Comparison of ENCODE assay signal across 9 mouse cellular contexts in the genomic region with DNA sequence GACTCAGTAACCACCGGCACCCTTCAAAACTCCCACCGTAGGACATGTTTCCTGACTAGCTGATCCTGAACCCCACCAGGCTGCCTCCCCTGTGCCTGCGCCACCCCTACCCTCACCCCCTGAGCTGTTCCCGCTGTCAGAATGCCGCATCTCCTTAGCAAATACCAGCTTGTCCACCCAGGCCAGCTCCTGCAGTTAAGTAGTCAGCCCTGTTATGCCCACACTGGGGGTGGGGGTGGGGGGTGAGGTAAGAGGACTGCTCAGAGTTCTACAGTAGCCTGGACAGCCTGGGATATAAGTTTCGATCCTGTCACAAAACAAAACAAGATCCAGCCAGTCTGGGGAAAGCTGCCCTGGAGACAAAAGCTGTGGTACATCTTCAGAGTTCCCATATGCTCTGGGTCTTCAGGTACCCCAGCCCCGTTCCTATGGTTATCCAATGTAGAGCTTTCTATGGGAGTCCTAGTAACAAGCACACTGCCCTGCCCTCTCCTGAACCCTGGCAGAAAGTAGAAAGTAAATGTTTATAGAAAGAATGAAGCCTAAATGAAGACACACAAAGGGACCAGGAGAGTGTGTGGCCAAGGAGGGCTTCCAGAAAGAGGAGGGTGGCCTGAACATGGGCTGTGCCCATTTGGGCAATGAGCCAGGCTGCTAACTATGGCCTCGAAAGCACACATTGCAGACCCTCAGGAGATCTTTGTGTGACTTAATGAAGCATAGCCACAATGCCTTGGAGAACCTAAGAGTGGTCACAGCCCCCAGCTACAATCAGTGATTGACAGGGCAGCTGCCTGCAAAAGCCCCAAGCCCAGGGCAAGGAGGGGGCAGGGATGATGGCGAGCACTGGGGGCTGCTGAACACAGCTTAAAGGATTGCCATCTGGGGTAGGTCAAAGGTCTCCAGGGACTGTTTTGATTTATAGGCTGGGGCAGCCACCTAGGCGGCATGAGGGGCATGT. TPM values are rescaled to one million over a fixed set of nuclear protein-coding genes. Genes with fewer than 3 reads are reported as not detected.
DNase-seq lines count a peak whose midpoint lies in the region; ATAC-seq and TF ChIP-seq lines count a peak whose summit lies in the region.
"Had no signal": no experiment of that assay in that cellular context is flagged by ENCODE, and none has a peak within 500 bp of the region (broad histone marks: within the 10 kb centered on the region; RNA-seq: fewer than 3 reads in every experiment).

No protein-coding gene starts in this region.

- TF ChIP-seq POLR2A in kidney, adult 2 months (IDR thresholded peaks at IDR 0.05; ENCODE audit: low read depth, low read length): no peak

- no peak overlapping the region for H3K4me2 ChIP-seq in forebrain, embryonic 16.5 days (ENCODE audit: low read length)
- no peak overlapping the region for H3K4me2 ChIP-seq in limb, embryonic 13.5 days (replicated peaks)
- H3K4me2 ChIP-seq in stomach, embryonic 14.5 days (replicated peaks; ENCODE audit: low read depth, low read length): 0 out of 2 replicates have a peak overlapping the region, but pooled peaks have one; percentile 16
- H3K4me2 ChIP-seq in liver, embryonic 11.5 days: no peak overlapping the region

- no peaks in the 10 kb centered on the region for H3K9me3 ChIP-seq in forebrain, embryonic 16.5 days (ENCODE audit: control insufficient read depth, low read length)
- no peaks in the 10 kb centered on the region for H3K9me3 ChIP-seq in limb, embryonic 13.5 days
- H3K9me3 ChIP-seq in stomach, embryonic 14.5 days (ENCODE audit: control insufficient read depth, low read depth, low read length): no peaks in the 10 kb centered on the region
- H3K9me3 ChIP-seq in liver, embryonic 11.5 days (ENCODE audit: control insufficient read depth, low read length): no peaks in the 10 kb centered on the region

- 44% methylated on average over 10 of the region's 10 CpGs for WGBS in kidney, adult 2 months
- 17% methylated on average over 10 of the region's 10 CpGs for WGBS in forebrain, embryonic 16.5 days
- 28% methylated on average over 10 of the region's 10 CpGs for WGBS in limb, embryonic 13.5 days
- WGBS in stomach, embryonic 14.5 days: 23% methylated on average over 10 of the region's 10 CpGs
- 59% methylated on average over 10 of the region's 10 CpGs for WGBS in liver, embryonic 11.5 days

- H3K9ac ChIP-seq in forebrain, embryonic 16.5 days (replicated peaks; ENCODE audit: low read depth, low read length): no peak overlapping the region
- H3K9ac ChIP-seq in limb, embryonic 13.5 days: no peak overlapping the region
- H3K9ac ChIP-seq in stomach, embryonic 14.5 days (replicated peaks; ENCODE audit: low read depth, low read length): no peak overlapping the region
- no peak overlapping the region for H3K9ac ChIP-seq in liver, embryonic 11.5 days (ENCODE audit: low read depth, low read length)

- peaks cover 50% of the 10 kb centered on the region for H3K4me1 ChIP-seq in kidney, adult 2 months (ENCODE audit: control insufficient read depth, insufficient read depth, low read length)
- peaks cover 37% of the 10 kb centered on the region for H3K4me1 ChIP-seq in forebrain, embryonic 16.5 days (replicated peaks; ENCODE audit: control insufficient read depth, insufficient read depth, low read length)
- peaks cover 71% of the 10 kb centered on the region for H3K4me1 ChIP-seq in limb, embryonic 13.5 days
- peaks cover 43% of the 10 kb centered on the region for H3K4me1 ChIP-seq in stomach, embryonic 14.5 days (ENCODE audit: control insufficient read depth, insufficient read depth, low read length)
- H3K4me1 ChIP-seq in liver, embryonic 11.5 days (replicated peaks; ENCODE audit: control insufficient read depth, insufficient read depth, low read length): peaks cover 24% of the 10 kb centered on the region

- no peak for DNase-seq in kidney, adult 2 months
- no peak for DNase-seq in kidney, adult 9 months
- no peak for DNase-seq in right cerebral cortex, postnatal 14 days
- DNase-seq in right cerebral cortex, postnatal 10 days (ENCODE audit: low spot score in 2 of 2): no peak
- no peak for DNase-seq in liver, embryonic 11.5 days (ENCODE audit: low spot score)

- peak overlapping the region; percentile 61 for H3K27ac ChIP-seq in kidney, adult 2 months (ENCODE audit: insufficient read depth, low read depth, low read length)
- no peak overlapping the region for H3K27ac ChIP-seq in forebrain, embryonic 16.5 days (ENCODE audit: low read length)
- H3K27ac ChIP-seq in limb, embryonic 13.5 days: peak overlapping the region; percentile 10; the same call in 1 of the 2 replicates
- no peak overlapping the region for H3K27ac ChIP-seq in stomach, embryonic 14.5 days (ENCODE audit: low read length)
- no peak overlapping the region for H3K27ac ChIP-seq in liver, embryonic 11.5 days (ENCODE audit: low read depth, low read length)
- H3K27ac ChIP-seq: left cerebral cortex, adult 2 months had no signal

- no peak for TF ChIP-seq CTCF in kidney, adult 2 months (conservative IDR thresholded peaks at IDR 0.05; ENCODE audit: insufficient read depth, insufficient read length, low read depth, low read length)

- H3K4me3 ChIP-seq in kidney, adult 2 months (ENCODE audit: insufficient read depth, low read depth, low read length): no peak overlapping the region
- H3K4me3 ChIP-seq in forebrain, embryonic 16.5 days (replicated peaks; ENCODE audit: low read length): no peak overlapping the region
- H3K4me3 ChIP-seq in limb, embryonic 13.5 days: no peak overlapping the region
- H3K4me3 ChIP-seq in stomach, embryonic 14.5 days (ENCODE audit: low read depth, low read length): no peak overlapping the region
- no peak overlapping the region for H3K4me3 ChIP-seq in liver, embryonic 11.5 days (ENCODE audit: low read depth, low read length)
- H3K4me3 ChIP-seq: left cerebral cortex, adult 2 months had no signal

- H3K27me3 ChIP-seq in kidney, adult 2 months (replicated peaks; ENCODE audit: control insufficient read depth, insufficient read depth, low read length): no peaks in the 10 kb centered on the region
- no peaks in the 10 kb centered on the region for H3K27me3 ChIP-seq in forebrain, embryonic 16.5 days (replicated peaks; ENCODE audit: control insufficient read depth, insufficient read depth, low read length)
- no peaks in the 10 kb centered on the region; the same call in 1 of the 2 replicates for H3K27me3 ChIP-seq in limb, embryonic 13.5 days
- H3K27me3 ChIP-seq in stomach, embryonic 14.5 days (ENCODE audit: control insufficient read depth, insufficient read depth, low read length): no peaks in the 10 kb centered on the region
- no peaks in the 10 kb centered on the region for H3K27me3 ChIP-seq in liver, embryonic 11.5 days (replicated peaks; ENCODE audit: control insufficient read depth, insufficient read depth, low read length)

- peak; percentile 79 for ATAC-seq in forebrain, embryonic 16.5 days
- peak; percentile 62 for ATAC-seq in limb, embryonic 13.5 days (ENCODE audit: low FRiP score, low read depth)
- ATAC-seq in stomach, embryonic 14.5 days (ENCODE audit: insufficient number of reproducible peaks, insufficient read depth, low FRiP score, low read depth): 0 out of 2 replicates have a peak, but pooled peaks have one; percentile 28
- ATAC-seq in liver, embryonic 11.5 days (replicated peaks; ENCODE audit: low FRiP score): no peak; the same call in 1 of the 2 replicates

- H3K36me3 ChIP-seq in kidney, adult 2 months (ENCODE audit: control insufficient read depth, insufficient read depth, low read length): no peaks in the 10 kb centered on the region
- H3K36me3 ChIP-seq in forebrain, embryonic 16.5 days (ENCODE audit: control insufficient read depth, insufficient read depth): no peaks in the 10 kb centered on the region
- H3K36me3 ChIP-seq in limb, embryonic 13.5 days: no peaks in the 10 kb centered on the region
- H3K36me3 ChIP-seq in stomach, embryonic 14.5 days (ENCODE audit: control insufficient read depth, insufficient read depth, low read length): no peaks in the 10 kb centered on the region
- H3K36me3 ChIP-seq in liver, embryonic 11.5 days (ENCODE audit: control insufficient read depth, insufficient read depth, low read length): no peaks in the 10 kb centered on the region

RNA-seq across cellular contexts. Expression of gene Spsb4, which starts 38.3 kb away (rescaled TPM):
- polyA plus RNA-seq in kidney, adult 2 months (2012; rRNA removed): 61.5 and 62.5 TPM in 2 replicates
- 20.9 and 23.4 TPM in 2 replicates for polyA plus RNA-seq in forebrain, embryonic 16.5 days (2015; fragmentation: Nextera tagmentation; extraction: Ambion mirVana)
- 48.6 and 55.5 TPM in 2 replicates for polyA plus RNA-seq in limb, embryonic 13.5 days (2015; fragmentation: Nextera tagmentation; extraction: Ambion mirVana)
- 19.9 and 23.4 TPM in 2 replicates for polyA plus RNA-seq in stomach, embryonic 14.5 days (2014; fragmentation: Nextera tagmentation; extraction: Ambion mirVana)
- 6.8 and 8.1 TPM in 2 replicates for polyA plus RNA-seq in liver, embryonic 11.5 days (2014; fragmentation: Nextera tagmentation; extraction: Ambion mirVana)

Comparison
In these comparisons a context has a peak if more than half of its experiments do, and no peak if none do; other contexts are left out.
1. H3K27ac ChIP-seq: peak in kidney, adult 2 months (single experiment) and limb, embryonic 13.5 days (single experiment); none in forebrain, embryonic 16.5 days (single experiment), stomach, embryonic 14.5 days (single experiment) and liver, embryonic 11.5 days (single experiment).